Mouse (Mus musculus): Measurements from ENCODE around the gene Cryz.
"Not testable (repeated sequence)": the region's sequence is repeated elsewhere in the genome, so short reads cannot be mapped to it uniquely, and the experiment has no call there.

Cryz gene

DNA sequence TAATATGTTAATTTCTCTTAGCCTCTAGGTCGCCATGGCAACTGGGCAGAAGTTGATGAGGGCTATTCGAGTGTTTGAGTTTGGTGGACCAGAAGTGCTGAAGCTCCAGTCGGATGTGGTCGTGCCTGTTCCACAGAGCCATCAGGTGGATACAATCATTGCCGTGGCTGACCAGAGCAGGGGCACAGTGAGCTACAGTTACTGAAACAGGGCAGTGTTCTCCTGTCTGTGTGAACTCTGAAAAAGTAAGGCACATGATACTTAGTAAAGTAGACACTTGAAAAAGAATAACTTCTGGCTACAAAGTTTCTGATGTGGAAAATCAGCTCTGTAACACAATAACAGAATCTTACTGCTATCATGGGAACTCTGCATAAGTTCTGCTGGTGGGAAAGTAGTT, 8.4 kb downstream of the Cryz start:
- in situ Hi-C loops (cut with MboI) = no loop called here

DNA sequence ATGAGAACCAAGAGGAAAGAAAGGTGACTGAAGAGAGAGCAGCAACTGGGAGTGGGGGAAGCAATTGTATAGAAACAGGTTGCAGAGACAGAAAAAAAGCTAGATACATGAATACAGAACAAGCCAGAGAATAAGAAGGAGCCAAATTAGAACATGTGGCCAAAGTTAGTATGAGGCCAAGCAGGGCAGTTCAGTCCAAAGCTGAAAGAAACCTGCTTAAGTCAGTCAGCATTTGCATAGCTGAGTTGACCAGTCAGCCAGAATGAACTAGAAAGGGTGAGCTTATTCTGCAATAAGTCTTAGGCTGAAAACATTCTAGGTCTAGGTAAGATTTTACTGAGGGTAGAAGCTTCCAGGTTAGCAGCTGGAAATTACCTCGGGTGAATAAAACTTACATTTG, 11.4 kb downstream of the Cryz start:
- in situ Hi-C loops (cut with MboI) = no loop called here

GRCm38 (mm10) chr3:154611888-154612287, 15.4 kb downstream of the Cryz start:
- in situ Hi-C loops (cut with MboI) = no loop called here

DNA sequence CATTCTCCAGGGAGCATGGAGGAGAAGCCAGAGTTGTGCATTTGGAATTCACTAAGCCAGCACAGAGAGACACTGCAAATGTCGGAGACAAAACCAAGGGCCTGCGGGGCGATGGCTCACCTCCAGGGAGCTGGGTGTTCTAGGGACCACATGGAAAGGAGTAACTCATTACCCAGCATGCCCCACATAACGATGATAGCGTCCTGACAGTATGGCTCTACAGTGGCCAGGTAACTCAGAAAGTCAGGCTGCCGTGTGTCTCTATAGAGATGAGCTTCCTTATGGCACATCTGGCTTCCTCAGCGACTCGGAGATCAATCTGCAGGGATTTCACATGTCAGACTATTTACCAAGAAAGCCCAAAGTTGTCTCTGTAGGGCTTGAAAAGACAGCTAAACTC, 18.3 kb downstream of the Cryz start:
- in situ Hi-C loops (cut with MboI) = no loop called here

DNA sequence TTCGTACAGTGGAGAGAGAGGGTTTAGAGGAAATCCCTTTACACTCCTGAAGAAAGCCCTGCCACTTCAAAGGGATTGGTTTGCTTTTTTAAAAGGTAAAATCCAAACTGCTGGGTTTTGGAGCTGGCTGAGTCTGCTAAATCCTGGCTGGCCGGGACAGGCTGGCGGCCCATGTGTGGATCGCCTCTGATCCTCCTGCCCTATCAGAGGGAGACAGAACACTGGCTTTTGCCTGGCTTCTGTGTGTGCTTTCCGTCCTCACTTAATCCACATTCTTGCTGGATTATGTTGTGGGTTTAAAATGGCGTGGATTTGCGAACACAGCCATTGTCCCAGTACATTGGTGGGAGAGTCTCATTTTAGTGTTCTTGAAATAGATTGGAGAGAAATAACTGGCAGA, 18.8 kb downstream of the Cryz start:
- in situ Hi-C loops (cut with MboI) = no loop called here

DNA sequence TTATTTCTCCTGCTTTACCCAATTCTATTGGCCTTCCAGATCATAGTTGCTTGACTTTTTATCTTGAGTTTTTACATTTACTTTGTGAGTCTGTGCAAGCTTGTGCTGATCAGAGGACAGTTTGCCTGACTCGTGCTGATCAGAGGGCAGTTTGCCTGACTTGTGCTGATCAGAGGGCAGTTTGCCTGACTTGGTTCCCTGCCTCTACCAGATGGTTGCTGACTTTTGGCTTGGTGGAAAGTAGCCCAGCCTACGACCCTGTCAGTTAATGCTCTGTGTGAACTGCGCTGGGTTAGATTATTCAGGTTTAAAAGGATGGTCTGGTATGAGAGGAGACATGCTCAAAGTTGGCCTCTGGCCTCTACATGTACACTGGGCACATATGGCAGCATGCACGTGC, 19.6 kb downstream of the Cryz start:
- in situ Hi-C loops (cut with MboI) = no loop called here

DNA sequence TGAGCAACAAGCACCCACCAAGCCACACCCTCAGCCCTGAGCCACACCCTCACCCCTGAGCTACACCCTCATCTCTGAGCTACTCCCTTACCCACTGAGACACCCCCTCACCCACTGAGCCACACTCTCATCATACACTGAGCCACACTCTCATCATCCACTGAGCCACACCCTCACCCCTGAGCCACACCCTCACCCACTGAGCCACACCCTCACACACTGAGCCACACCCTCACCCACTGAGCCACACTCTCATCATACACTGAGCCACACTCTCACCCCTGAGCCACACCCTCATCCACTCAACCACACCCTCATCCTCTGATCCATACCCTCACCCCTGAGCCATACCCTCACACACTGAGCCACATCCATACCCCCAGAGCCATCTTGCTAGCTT, 31.8 kb downstream of the Cryz start:
- in situ Hi-C loops (cut with MboI) = no loop called here

DNA sequence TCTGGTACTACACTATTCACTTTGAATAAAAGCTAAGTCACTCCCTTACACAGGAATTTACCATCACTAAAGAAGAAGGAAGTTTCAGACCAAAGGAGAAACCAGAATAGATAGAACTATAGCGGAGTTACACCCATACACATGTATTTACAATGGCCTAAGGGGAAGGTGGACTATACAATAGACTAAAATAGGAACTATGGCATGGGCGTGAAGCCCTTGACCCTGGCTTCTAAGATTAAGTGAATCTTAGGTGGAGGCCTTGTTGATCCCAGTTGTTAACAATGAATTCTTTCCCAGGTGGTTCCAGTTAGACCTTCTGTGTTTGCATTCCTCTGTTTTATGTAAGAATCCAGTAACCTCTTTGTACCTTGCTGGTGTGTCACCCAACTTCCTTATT, 34.8 kb downstream of the Cryz start:
- in situ Hi-C loops (cut with MboI) = not testable (repeated sequence)

- in situ Hi-C loops (cut with MboI) = no loop called here
Measured at GRCm38 (mm10) chr3:154633091-154633490, 36.6 kb downstream of the Cryz start.

GRCm38 (mm10) chr3:154646638-154647442, 50.3 kb downstream of the Cryz start:
- in situ Hi-C loops (cut with MboI) = no loop called here

GRCm38 (mm10) chr3:154647443-154647780, 50.9 kb downstream of the Cryz start:
- in situ Hi-C loops (cut with MboI) = no loop called here

DNA sequence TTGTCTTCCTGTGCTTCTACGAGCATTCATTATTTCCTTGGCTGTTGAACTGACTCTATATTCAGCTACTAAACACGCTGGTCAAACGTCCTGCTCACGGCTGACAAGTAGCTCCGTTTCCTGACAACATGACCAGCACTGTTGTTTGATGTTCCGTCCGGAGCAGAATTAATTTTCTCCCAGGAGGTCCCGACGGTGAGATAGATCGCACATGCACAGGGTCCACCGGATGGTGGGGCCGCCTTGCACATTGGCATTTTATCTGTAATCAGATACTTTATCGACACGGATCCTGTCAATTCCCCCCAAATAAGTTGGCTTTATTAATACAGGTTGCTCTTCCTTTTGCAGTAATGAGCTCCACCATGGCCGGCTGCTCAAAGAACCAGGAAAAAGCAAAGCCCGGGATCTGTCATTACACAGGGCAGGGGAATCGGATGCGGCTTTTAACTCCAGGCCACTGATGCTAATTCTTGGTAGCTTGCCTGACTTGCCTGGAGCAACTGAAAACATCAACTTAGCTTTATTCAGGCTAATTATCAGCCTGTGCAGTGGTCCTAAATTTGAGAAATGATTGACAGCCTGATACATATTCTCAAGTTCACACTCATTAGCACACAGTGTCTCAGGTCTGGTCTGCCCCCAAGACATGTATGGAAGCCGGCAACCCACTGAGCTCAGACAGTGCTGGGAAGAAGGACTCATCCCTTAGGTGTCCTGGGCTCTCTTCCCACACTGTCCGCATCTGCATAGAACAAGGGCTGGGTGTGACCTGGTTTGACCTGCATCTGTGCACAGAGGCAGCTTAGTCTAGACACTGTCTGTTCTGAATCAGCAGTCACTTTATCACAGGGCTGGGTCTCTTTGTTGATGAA, 53.1 kb downstream of the Cryz start:
- in situ Hi-C loops (cut with MboI) = no loop called here

- in situ Hi-C loops (cut with MboI) = no loop called here
Measured at GRCm38 (mm10) chr3:154651192-154651821, 54.8 kb downstream of the Cryz start.

- in situ Hi-C loops (cut with MboI) = no loop called here
Measured at GRCm38 (mm10) chr3:154652581-154653420, 56.3 kb downstream of the Cryz start.

DNA sequence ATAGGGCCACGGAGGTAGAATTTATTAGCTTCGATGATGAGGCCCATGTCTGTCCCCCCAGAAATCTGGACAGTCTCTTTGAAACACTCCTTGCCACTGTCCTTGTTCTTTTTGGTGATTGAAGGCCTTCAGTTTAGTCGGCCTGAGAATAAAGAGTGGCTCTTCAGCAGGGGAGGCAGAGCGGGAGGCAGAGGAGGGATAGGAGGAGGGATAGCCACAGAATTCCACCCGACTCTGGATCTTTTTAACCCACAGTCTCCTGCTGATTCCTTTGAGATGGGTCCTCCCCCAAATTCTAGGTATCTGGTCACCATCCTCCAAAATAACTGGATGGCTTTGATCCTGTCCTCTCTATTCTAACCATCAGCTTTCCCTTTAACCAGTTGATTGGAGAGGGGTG, 56.9 kb downstream of the Cryz start:
- in situ Hi-C loops (cut with MboI) = no loop called here

DNA sequence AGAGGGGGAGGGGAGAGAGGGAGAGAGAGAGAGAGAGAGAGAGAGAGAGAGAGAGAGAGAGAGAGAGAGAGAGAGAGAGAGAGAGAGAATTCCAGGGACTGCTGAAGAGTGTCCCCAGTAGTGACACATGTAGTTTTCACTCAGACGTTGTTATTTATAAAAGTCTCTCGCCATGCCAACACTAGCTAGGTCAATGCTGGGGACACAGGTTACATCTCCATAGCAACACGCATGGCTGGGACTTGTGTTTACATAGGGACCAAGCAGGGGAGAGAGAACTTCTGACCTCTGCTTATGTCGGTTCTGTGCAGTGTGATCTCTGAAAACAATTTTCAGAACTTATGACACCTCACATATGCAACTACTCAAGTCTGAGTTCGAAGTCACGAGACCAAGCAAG, 57.8 kb downstream of the Cryz start:
- in situ Hi-C loops (cut with MboI) = no loop called here

DNA sequence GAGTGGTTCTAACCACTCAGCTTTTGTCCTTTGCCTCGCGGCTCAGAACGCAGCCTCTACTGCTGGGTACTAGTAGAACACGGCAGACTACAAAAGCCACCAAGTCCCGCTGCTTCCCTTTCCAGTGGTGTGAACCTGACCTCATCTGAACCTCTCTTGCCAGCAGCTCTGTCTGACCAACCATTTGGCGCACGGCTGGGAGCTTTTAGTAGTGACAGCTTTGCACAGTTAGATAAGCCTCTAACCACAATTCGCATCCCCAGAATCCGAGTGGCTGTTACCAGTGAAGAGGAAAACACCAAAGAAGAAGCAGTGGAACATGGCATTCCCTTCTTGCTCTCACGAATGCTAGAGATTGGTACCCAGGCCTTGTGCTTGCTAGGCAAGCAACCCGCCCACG, 58.4 kb downstream of the Cryz start:
- in situ Hi-C loops (cut with MboI) = no loop called here

GRCm38 (mm10) chr3:154655711-154656110, 59.2 kb downstream of the Cryz start:
- in situ Hi-C loops (cut with MboI) = no loop called here

DNA sequence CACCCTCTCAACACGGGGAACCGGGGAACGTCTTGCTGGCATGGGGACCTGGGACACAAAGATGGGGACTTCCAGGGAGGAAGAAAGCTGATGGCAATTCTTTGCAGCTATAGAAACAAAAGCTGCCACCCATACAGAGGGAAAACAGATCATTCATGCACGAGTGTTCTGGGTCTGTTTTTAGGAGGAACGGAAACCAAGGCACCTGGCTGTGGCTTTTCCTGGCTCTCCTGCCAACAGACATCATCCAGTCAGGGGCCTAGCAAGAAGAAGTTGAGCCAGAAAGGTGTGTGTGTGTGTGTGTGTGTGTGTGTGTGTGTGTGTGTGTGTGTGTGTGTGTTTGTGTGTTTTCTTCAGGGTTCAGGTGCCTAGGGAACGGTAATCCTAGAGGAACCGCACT, 67.0 kb downstream of the Cryz start, which contains the start of gene Erich3:
TSS of gene Erich3 (plus strand) at position 315 of the 400 bp plus-strand sequence.
- in situ Hi-C loops (cut with MboI) = no loop called here

GRCm38 (mm10) chr3:154663976-154664581, 67.6 kb downstream of the Cryz start:
- in situ Hi-C loops (cut with MboI) = no loop called here

GRCm38 (mm10) chr3:154664636-154665035, 68.1 kb downstream of the Cryz start:
- in situ Hi-C loops (cut with MboI) = no loop called here

All from mature B cell (primary cell).